Mouse (Mus musculus): ENCODE results near the gene Ltk. TPM values are rescaled to one million over a fixed set of nuclear protein-coding genes. Genes with fewer than 3 reads are reported as not detected.

The Ltk gene
- total RNA-seq, 2 experiments from 2014 or later = 0.79 to 0.86 TPM

- no peak for DNase-seq
Measured at GRCm38 (mm10) chr2:119703171-119703570, 57.1 kb downstream of the Ltk start.

Other genes with a start within 250 kb of the Ltk start
- gene Exd1, start 212.8 kb downstream of the Ltk start, total RNA-seq (2021) = 1 to 10 TPM; 1.6 to 2.0 TPM
- 100 to 1,000 TPM; 292 to 392 TPM for gene Chp1, start 212.7 kb downstream of the Ltk start, total RNA-seq (2021)
- 1 to 10 TPM; 3.5 to 4.0 TPM for gene Nusap1, start 142.1 kb downstream of the Ltk start, total RNA-seq (2021)
- 1 to 10 TPM; 2.0 to 2.6 TPM for gene Oip5, start 142.0 kb downstream of the Ltk start, total RNA-seq (2021)
- gene Ndufaf1, start 97.6 kb downstream of the Ltk start, total RNA-seq (2021) = 10 to 100 TPM; 42.1 to 44.6 TPM
- gene Rtf1, start 85.4 kb downstream of the Ltk start, total RNA-seq (2021) = 10 to 100 TPM; 25.3 to 26.5 TPM
- 1 to 10 TPM; 3.0 to 3.2 TPM for gene Itpka, start 18.1 kb downstream of the Ltk start, total RNA-seq (2021)
- gene Rpap1, start 27.1 kb upstream of the Ltk start, total RNA-seq (2021) = 10 to 100 TPM; 13.4 to 17.8 TPM
- gene Tyro3, start 37.3 kb upstream of the Ltk start, total RNA-seq (2021) = 1 to 10 TPM; 3.5 to 4.7 TPM
- 10 to 100 TPM; 46.7 to 47.5 TPM for gene Mga, start 136.8 kb upstream of the Ltk start, total RNA-seq (2021)
- 10 to 100 TPM; 14.7 to 14.8 TPM for gene Mapkbp1, start 212.3 kb upstream of the Ltk start, total RNA-seq (2021)

Data from adrenal gland, postnatal 36 days (tissue).